Comparison of ENCODE assay signal across 13 mouse cellular contexts in the genomic region with DNA sequence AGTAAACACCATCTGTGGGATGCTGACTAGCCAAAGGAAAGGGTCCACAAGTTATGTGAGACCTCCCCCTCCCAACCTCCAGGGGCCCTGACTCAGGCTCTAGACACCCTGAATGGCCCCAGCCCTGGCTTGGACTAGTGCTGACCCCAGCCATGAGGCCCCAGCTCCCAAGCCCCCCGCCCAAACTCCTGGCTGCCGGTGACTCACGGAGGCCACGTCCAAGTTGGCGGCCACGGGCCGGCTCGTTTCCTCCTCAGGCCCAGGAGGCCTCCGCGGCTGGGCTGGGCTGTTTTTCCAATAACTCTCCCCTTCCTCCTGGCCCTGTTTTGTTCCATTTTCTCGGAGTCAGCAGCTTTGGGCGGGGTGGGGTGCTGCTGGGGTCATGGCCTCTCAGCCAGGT. TPM values are rescaled to one million over a fixed set of nuclear protein-coding genes. Genes with fewer than 3 reads are reported as not detected.
A peak's percentile ranks its signal among the peaks of the same experiment; 100 is the strongest.
DNase-seq lines count a peak whose midpoint lies in the region; ATAC-seq and TF ChIP-seq lines count a peak whose summit lies in the region.
"Had no signal": no experiment of that assay in that cellular context is flagged by ENCODE, and none has a peak within 500 bp of the region (broad histone marks: within the 10 kb centered on the region; RNA-seq: fewer than 3 reads in every experiment).

No protein-coding gene starts in this region.

- no peaks in the 10 kb centered on the region for H3K36me3 ChIP-seq in forebrain, embryonic 10.5 days (replicated peaks)
- H3K36me3 ChIP-seq in forebrain, embryonic 14.5 days (ENCODE audit: control insufficient read depth, insufficient read depth, low read length), result no peaks in the 10 kb centered on the region
- H3K36me3 ChIP-seq in heart, embryonic 14.5 days (ENCODE audit: control insufficient read depth, insufficient read depth, low read length), result peaks cover 34% of the 10 kb centered on the region
- peaks cover 13% of the 10 kb centered on the region for H3K36me3 ChIP-seq in limb, embryonic 12.5 days
- H3K36me3 ChIP-seq: hindbrain, embryonic 15.5 days had no signal

- H3K9ac ChIP-seq in forebrain, embryonic 14.5 days (ENCODE audit: low read length), result no peak overlapping the region
- H3K9ac ChIP-seq in heart, embryonic 14.5 days (ENCODE audit: low read length), result no peak overlapping the region
- H3K9ac ChIP-seq in limb, embryonic 12.5 days (replicated peaks), result 0 out of 2 replicates have a peak overlapping the region, but pooled peaks have one; percentile 12
- H3K9ac ChIP-seq: hindbrain, embryonic 15.5 days had no signal

- TF ChIP-seq POLR2A in embryonic fibroblast, embryonic 13.5 days (IDR thresholded peaks at IDR 0.05; ENCODE audit: low read depth, low read length), result no peak

- TF ChIP-seq CTCF in embryonic fibroblast, embryonic 13.5 days (IDR thresholded peaks at IDR 0.05; ENCODE audit: borderline replicate concordance, insufficient read depth, low read length), result no peak

- WGBS in forebrain, embryonic 10.5 days, result 86% methylated on average over 12 of the region's 12 CpGs
- WGBS in forebrain, embryonic 14.5 days, result 83% methylated on average over 12 of the region's 12 CpGs
- 70% methylated on average over 12 of the region's 12 CpGs for WGBS in heart, embryonic 14.5 days
- 72% methylated on average over 12 of the region's 12 CpGs for WGBS in limb, embryonic 12.5 days

- no peak for ATAC-seq in forebrain, embryonic 14.5 days
- ATAC-seq in heart, embryonic 14.5 days (ENCODE audit: insufficient number of reproducible peaks, insufficient read depth, low FRiP score, low read depth), result no peak
- ATAC-seq in limb, embryonic 12.5 days (ENCODE audit: insufficient number of reproducible peaks, insufficient read depth, low FRiP score, low TSS enrichment, low read depth), result no peak
- no peak for ATAC-seq in cerebellum, adult (ENCODE audit: insufficient number of reproducible peaks, low FRiP score, low TSS enrichment)

- no peaks in the 10 kb centered on the region for H3K9me3 ChIP-seq in forebrain, embryonic 10.5 days
- H3K9me3 ChIP-seq in forebrain, embryonic 14.5 days (replicated peaks; ENCODE audit: control insufficient read depth, low read length), result no peaks in the 10 kb centered on the region
- no peaks in the 10 kb centered on the region for H3K9me3 ChIP-seq in heart, embryonic 14.5 days (ENCODE audit: control insufficient read depth, low read length)
- H3K9me3 ChIP-seq in limb, embryonic 12.5 days, result no peaks in the 10 kb centered on the region
- H3K9me3 ChIP-seq: hindbrain, embryonic 15.5 days had no signal

- peaks cover 60% of the 10 kb centered on the region for H3K4me1 ChIP-seq in forebrain, embryonic 10.5 days
- peaks cover 24% of the 10 kb centered on the region for H3K4me1 ChIP-seq in forebrain, embryonic 14.5 days (ENCODE audit: control insufficient read depth, insufficient read depth, low read length)
- peaks cover 38% of the 10 kb centered on the region for H3K4me1 ChIP-seq in embryonic fibroblast, embryonic 13.5 days (ENCODE audit: control insufficient read depth, insufficient read depth, low read length)
- H3K4me1 ChIP-seq in heart, embryonic 14.5 days (ENCODE audit: control insufficient read depth in 2 of 2, insufficient read depth in 2 of 2, low read length in 2 of 2), result peaks cover 54 to 74% of the 10 kb centered on the region in 2 experiments
- peaks cover 90% of the 10 kb centered on the region for H3K4me1 ChIP-seq in limb, embryonic 12.5 days (replicated peaks)

- no peak for DNase-seq in forebrain, embryonic 10.5 days (ENCODE audit: extremely low spot score, low spot score)
- no peak for DNase-seq in forebrain, embryonic 14.5 days (ENCODE audit: low spot score)
- no peak for DNase-seq in ovary, postnatal 36 days (ENCODE audit: low spot score)
- no peak for DNase-seq in thymus, postnatal 4 days
- DNase-seq: adrenal gland, adult 2 months; cerebellum, adult 8-10 months had no signal

- H3K4me3 ChIP-seq in forebrain, embryonic 10.5 days, result no peak overlapping the region
- no peak overlapping the region for H3K4me3 ChIP-seq in forebrain, embryonic 14.5 days (ENCODE audit: low read depth, low read length)
- H3K4me3 ChIP-seq in embryonic fibroblast, embryonic 13.5 days (ENCODE audit: insufficient read depth, low read length), result no peak overlapping the region
- no peak overlapping the region for H3K4me3 ChIP-seq in heart, embryonic 14.5 days (ENCODE audit: control insufficient read depth in 1 of 2, insufficient read depth in 1 of 2, low read depth in 1 of 2, low read length in 2 of 2)
- H3K4me3 ChIP-seq in limb, embryonic 12.5 days (replicated peaks), result no peak overlapping the region
- H3K4me3 ChIP-seq: hindbrain, embryonic 15.5 days; layer of hippocampus, adult 2 months had no signal

- H3K4me2 ChIP-seq in forebrain, embryonic 14.5 days (ENCODE audit: low read length), result no peak overlapping the region
- H3K4me2 ChIP-seq in heart, embryonic 14.5 days (ENCODE audit: low read length), result no peak overlapping the region
- no peak overlapping the region for H3K4me2 ChIP-seq in limb, embryonic 12.5 days
- H3K4me2 ChIP-seq: hindbrain, embryonic 15.5 days; midbrain, embryonic 11.5 days had no signal

- H3K27ac ChIP-seq in forebrain, embryonic 10.5 days, result peak overlapping the region; percentile 67
- no peak overlapping the region for H3K27ac ChIP-seq in forebrain, embryonic 14.5 days (ENCODE audit: low read depth, low read length)
- peak overlapping the region; percentile 96 for H3K27ac ChIP-seq in embryonic fibroblast, embryonic 13.5 days (ENCODE audit: insufficient read depth, low read length)
- peak overlapping the region; percentile 94 to 98; a peak in 3 of 4 replicates for H3K27ac ChIP-seq in heart, embryonic 14.5 days (replicated peaks in 1 of 2; ENCODE audit: control insufficient read depth in 1 of 2, insufficient read depth in 1 of 2, low read depth in 2 of 2, low read length in 2 of 2)
- H3K27ac ChIP-seq in limb, embryonic 12.5 days, result peak overlapping the region; percentile 98
- H3K27ac ChIP-seq: hindbrain, embryonic 15.5 days; layer of hippocampus, adult 2 months had no signal

- peaks cover 16% of the 10 kb centered on the region; the same call in 1 of the 2 replicates for H3K27me3 ChIP-seq in forebrain, embryonic 10.5 days (ENCODE audit: poor library complexity, severe bottlenecking)
- no peaks in the 10 kb centered on the region for H3K27me3 ChIP-seq in forebrain, embryonic 14.5 days (replicated peaks; ENCODE audit: control insufficient read depth, insufficient read depth, low read length)
- H3K27me3 ChIP-seq in heart, embryonic 14.5 days (ENCODE audit: control insufficient read depth, insufficient read depth, low read length), result no peaks in the 10 kb centered on the region
- no peaks in the 10 kb centered on the region for H3K27me3 ChIP-seq in limb, embryonic 12.5 days
- H3K27me3 ChIP-seq: hindbrain, embryonic 15.5 days had no signal

RNA-seq across cellular contexts. Expression of a gene that starts 13.9 kb away (rescaled TPM):
- polyA plus RNA-seq in forebrain, embryonic 10.5 days (2016; fragmentation: Nextera tagmentation; extraction: Ambion mirVana), result 0.33 and 1.1 TPM in 2 replicates
- polyA plus RNA-seq in forebrain, embryonic 14.5 days (2014; fragmentation: Nextera tagmentation; extraction: Ambion mirVana), result 0.42 and 0.53 TPM in 2 replicates
- polyA plus RNA-seq in embryonic fibroblast, embryonic 13.5 days (2011; ENCODE audit: insufficient read length, low read depth, missing spikeins), result 1.4 TPM in 2 replicates
- polyA plus RNA-seq in heart, embryonic 14.5 days (2014; fragmentation: Nextera tagmentation; extraction: Ambion mirVana), result 3.9 and 5.8 TPM in 2 replicates
- polyA plus RNA-seq in limb, embryonic 12.5 days (2016; fragmentation: Nextera tagmentation; extraction: Ambion mirVana), result 14.3 and 17.3 TPM in 2 replicates
- polyA plus RNA-seq: adrenal gland, adult 2 months had no signal

RNA-seq across cellular contexts. Expression of a gene that starts 24.2 kb away (rescaled TPM):
- 10.7 and 12.0 TPM in 2 replicates for polyA plus RNA-seq in forebrain, embryonic 10.5 days (2016; fragmentation: Nextera tagmentation; extraction: Ambion mirVana)
- polyA plus RNA-seq in forebrain, embryonic 14.5 days (2014; fragmentation: Nextera tagmentation; extraction: Ambion mirVana), result 5.8 and 5.9 TPM in 2 replicates
- polyA plus RNA-seq in embryonic fibroblast, embryonic 13.5 days (2011; ENCODE audit: insufficient read length, low read depth, missing spikeins), result 114 and 159 TPM in 2 replicates
- 48.6 and 49.3 TPM in 2 replicates for polyA plus RNA-seq in heart, embryonic 14.5 days (2014; fragmentation: Nextera tagmentation; extraction: Ambion mirVana)
- polyA plus RNA-seq in limb, embryonic 12.5 days (2016; fragmentation: Nextera tagmentation; extraction: Ambion mirVana), result 30.2 and 30.3 TPM in 2 replicates

RNA-seq across cellular contexts. Expression of a gene that starts 43.2 kb away (rescaled TPM):
- polyA plus RNA-seq in forebrain, embryonic 10.5 days (2016; fragmentation: Nextera tagmentation; extraction: Ambion mirVana), result 0.46 and 1.4 TPM in 2 replicates
- 0.67 and 0.82 TPM in 2 replicates for polyA plus RNA-seq in forebrain, embryonic 14.5 days (2014; fragmentation: Nextera tagmentation; extraction: Ambion mirVana)
- 1.1 TPM in 1 of 2 replicates, not detected in the other for polyA plus RNA-seq in embryonic fibroblast, embryonic 13.5 days (2011; ENCODE audit: insufficient read length, low read depth, missing spikeins)
- polyA plus RNA-seq in heart, embryonic 14.5 days (2014; fragmentation: Nextera tagmentation; extraction: Ambion mirVana), result 24.1 and 31.7 TPM in 2 replicates
- 14.4 and 15.3 TPM in 2 replicates for polyA plus RNA-seq in limb, embryonic 12.5 days (2016; fragmentation: Nextera tagmentation; extraction: Ambion mirVana)
- polyA plus RNA-seq: adrenal gland, adult 2 months had no signal

RNA-seq across cellular contexts. Expression of a gene that starts 47.7 kb away (rescaled TPM):
- polyA plus RNA-seq in forebrain, embryonic 10.5 days (2016; fragmentation: Nextera tagmentation; extraction: Ambion mirVana), result 15.8 and 16.1 TPM in 2 replicates
- polyA plus RNA-seq in forebrain, embryonic 14.5 days (2014; fragmentation: Nextera tagmentation; extraction: Ambion mirVana), result 21.7 and 28.7 TPM in 2 replicates
- polyA plus RNA-seq in embryonic fibroblast, embryonic 13.5 days (2011; ENCODE audit: insufficient read length, low read depth, missing spikeins), result 8.2 and 10.6 TPM in 2 replicates
- polyA plus RNA-seq in heart, embryonic 14.5 days (2014; fragmentation: Nextera tagmentation; extraction: Ambion mirVana), result 23.5 and 23.8 TPM in 2 replicates
- 29.4 and 33.3 TPM in 2 replicates for polyA plus RNA-seq in limb, embryonic 12.5 days (2016; fragmentation: Nextera tagmentation; extraction: Ambion mirVana)

RNA-seq across cellular contexts. Expression of a gene that starts 50.1 kb away (rescaled TPM):
- 0.18 TPM in 1 of 2 replicates, not detected in the other for polyA plus RNA-seq in forebrain, embryonic 10.5 days (2016; fragmentation: Nextera tagmentation; extraction: Ambion mirVana)
- polyA plus RNA-seq in forebrain, embryonic 14.5 days (2014; fragmentation: Nextera tagmentation; extraction: Ambion mirVana), result not detected in 2 replicates
- 1.3 and 2.4 TPM in 2 replicates for polyA plus RNA-seq in embryonic fibroblast, embryonic 13.5 days (2011; ENCODE audit: insufficient read length, low read depth, missing spikeins)
- not detected in 2 replicates for polyA plus RNA-seq in heart, embryonic 14.5 days (2014; fragmentation: Nextera tagmentation; extraction: Ambion mirVana)
- polyA plus RNA-seq in limb, embryonic 12.5 days (2016; fragmentation: Nextera tagmentation; extraction: Ambion mirVana), result 0.60 TPM in 1 of 2 replicates, not detected in the other
- polyA plus RNA-seq: hindbrain, embryonic 15.5 days; midbrain, embryonic 11.5 days had no signal
